Mouse (Mus musculus): ENCODE data around the gene 1500011B03Rik. TPM values are rescaled to one million over a fixed set of nuclear protein-coding genes. Genes with fewer than 3 reads are reported as not detected.

The 1500011B03Rik gene
- total RNA-seq, 1 experiment from 2014 or later = 67.3 TPM

DNA sequence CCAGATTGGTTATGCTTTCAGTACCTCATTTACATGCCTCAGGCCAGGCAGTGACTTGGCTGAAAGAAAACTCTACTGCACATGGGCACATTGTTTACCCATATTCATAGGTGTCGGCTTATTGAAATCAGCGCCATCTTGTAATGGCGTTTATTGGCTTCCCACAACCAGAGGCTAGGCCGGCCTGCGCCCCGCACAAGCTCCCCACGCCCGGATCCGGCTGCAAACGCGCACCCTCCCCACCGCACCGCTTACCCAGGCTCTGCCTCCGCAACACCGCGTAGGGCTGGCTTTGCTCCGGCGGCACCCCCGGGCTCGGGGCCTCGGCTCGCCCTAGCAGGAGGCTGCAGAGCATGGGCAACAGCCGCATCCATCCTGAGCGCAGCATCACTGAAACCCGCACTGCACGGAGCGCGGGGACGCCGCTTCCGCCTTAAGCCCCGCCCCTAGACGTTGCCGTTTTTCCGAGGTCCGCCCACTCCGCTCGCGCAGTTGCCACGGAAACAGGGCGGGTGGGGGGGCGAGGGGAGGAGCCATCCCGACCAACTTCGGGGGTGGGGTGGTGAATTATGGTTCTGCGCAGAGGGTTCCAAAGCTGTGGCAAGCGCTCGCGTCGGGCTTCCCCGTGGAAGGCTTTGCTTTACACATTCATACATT, 9.6 kb downstream of the 1500011B03Rik start:
- peak; percentile 85 for ATAC-seq (replicated peaks; ENCODE audit: insufficient number of reproducible peaks, low FRiP score, low TSS enrichment, poor library complexity, severe bottlenecking)

DNA sequence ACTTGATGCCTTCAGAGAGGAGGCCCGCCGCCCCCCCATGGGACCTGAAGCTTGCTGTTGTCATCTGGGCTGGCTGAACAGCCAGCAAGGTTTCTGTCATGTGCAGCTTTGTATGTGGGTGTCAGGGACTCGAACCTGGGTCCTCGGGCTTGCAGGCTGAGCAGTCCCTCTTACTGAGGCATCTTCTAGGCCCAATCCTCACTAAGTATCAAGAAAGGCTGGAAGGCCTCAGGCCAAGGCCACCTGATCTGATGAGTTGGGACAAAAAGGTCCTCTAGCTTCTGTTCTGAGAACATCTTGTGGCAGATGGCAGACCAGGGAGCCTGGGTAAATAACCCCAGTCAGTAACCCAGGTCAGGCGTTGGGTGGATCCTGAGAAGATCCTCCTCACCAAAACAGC, 13.4 kb downstream of the 1500011B03Rik start:
- ATAC-seq (replicated peaks; ENCODE audit: insufficient number of reproducible peaks, low FRiP score, low TSS enrichment, poor library complexity, severe bottlenecking) = no peak

DNA sequence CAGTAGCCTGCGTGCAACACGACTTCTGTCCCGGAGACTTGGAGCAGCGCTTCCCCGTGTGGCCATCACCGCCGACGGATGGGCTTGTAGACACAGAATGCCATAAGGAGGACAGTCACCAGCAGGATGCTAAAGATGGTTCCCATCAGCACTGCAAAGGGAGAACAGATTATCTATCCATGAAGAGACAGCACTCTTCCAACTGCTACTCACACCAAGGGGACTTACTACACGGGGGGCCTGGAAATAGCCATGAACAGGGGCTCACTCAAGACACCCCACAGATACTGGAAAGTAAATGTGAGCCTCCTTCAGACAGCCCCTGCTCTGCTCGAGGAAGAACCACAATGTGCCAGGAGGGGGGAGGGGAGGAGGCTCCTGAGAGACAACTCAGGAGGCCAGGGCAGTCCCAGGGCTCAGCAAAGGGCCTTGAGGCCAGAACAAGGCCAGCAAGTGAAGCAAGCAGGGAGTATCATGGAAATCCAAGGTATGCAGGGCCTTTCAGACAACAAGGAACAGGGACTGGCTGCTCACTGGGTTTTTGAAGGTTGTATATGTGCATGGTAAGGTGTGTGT, 14.0 kb downstream of the 1500011B03Rik start:
- ATAC-seq (replicated peaks; ENCODE audit: insufficient number of reproducible peaks, low FRiP score, low TSS enrichment, poor library complexity, severe bottlenecking) = no peak

- no peak for ATAC-seq (replicated peaks; ENCODE audit: insufficient number of reproducible peaks, low FRiP score, low TSS enrichment, poor library complexity, severe bottlenecking)
Measured at GRCm38 (mm10) chr5:114808385-114808784, 14.9 kb downstream of the 1500011B03Rik start.

DNA sequence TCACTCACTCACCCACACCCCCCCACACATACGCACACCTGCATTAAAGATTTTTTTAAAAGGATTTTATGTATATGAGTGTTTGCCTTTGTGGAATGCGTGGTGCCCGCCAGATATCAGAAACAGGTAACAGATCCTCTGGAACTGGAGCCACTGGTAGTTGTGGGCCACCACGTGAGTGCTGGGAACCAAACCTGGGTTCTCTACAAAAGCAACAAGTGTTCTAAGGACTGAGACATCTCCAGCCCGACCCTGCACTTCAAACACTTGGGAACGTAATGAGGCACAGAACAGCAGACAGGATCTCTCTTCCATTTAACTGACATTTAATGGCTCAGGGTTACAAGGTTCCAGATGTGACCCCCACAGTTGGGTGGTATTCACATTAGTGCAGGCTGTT, 15.4 kb downstream of the 1500011B03Rik start:
- ATAC-seq (replicated peaks; ENCODE audit: insufficient number of reproducible peaks, low FRiP score, low TSS enrichment, poor library complexity, severe bottlenecking) = no peak

DNA sequence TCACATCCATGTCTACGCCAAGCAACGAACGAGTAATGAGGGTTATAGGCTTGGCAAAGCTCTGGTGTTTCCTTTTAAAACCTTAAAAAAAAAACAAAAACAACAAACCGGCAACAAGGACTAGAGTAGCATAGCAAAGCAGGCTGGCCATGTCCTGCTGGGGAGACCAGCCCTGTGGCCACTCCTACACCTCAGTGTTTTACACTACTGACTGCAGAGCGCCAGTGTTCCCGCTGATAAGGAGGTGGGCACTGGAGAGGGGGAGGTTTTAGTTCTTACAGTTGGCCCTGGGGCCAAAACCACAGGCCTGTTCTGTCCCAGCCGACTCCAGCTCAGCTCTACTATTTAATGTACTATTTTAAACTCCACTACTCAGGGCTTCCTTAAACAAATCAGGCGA, 15.8 kb downstream of the 1500011B03Rik start:
- ATAC-seq (replicated peaks; ENCODE audit: insufficient number of reproducible peaks, low FRiP score, low TSS enrichment, poor library complexity, severe bottlenecking) = no peak

- no peak for ATAC-seq (replicated peaks; ENCODE audit: insufficient number of reproducible peaks, low FRiP score, low TSS enrichment, poor library complexity, severe bottlenecking)
Measured at GRCm38 (mm10) chr5:114807063-114807462, 16.2 kb downstream of the 1500011B03Rik start.

GRCm38 (mm10) chr5:114806636-114807035, 16.6 kb downstream of the 1500011B03Rik start:
- ATAC-seq (replicated peaks; ENCODE audit: insufficient number of reproducible peaks, low FRiP score, low TSS enrichment, poor library complexity, severe bottlenecking) = no peak

- ATAC-seq (replicated peaks; ENCODE audit: insufficient number of reproducible peaks, low FRiP score, low TSS enrichment, poor library complexity, severe bottlenecking) = peak; percentile 93
Measured at GRCm38 (mm10) chr5:114805436-114806350, 17.6 kb downstream of the 1500011B03Rik start.

- no peak for ATAC-seq (replicated peaks; ENCODE audit: insufficient number of reproducible peaks, low FRiP score, low TSS enrichment, poor library complexity, severe bottlenecking)
Measured at GRCm38 (mm10) chr5:114804958-114805357, 18.3 kb downstream of the 1500011B03Rik start.

GRCm38 (mm10) chr5:114804335-114804734, 18.9 kb downstream of the 1500011B03Rik start:
- no peak for ATAC-seq (replicated peaks; ENCODE audit: insufficient number of reproducible peaks, low FRiP score, low TSS enrichment, poor library complexity, severe bottlenecking)

DNA sequence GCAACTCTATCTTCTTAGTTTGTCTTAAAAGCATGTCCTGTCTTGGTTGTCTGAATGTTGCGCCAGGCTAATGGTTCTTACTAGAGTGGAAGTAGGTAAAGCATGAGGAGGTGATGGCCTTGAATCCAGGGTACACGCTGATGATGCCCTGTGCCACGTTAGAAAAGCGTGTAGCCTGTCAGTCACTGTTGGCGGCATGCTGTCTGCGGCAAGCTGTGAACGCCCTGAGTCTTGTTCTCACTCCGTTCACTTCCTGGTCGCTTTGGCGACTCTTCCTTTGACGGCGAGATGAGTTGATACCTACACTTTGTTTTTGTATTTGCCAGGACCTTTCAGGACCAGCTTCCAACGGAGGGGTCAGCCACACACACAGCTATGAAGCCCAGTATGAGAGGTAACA, 20.0 kb downstream of the 1500011B03Rik start:
- ATAC-seq (replicated peaks; ENCODE audit: insufficient number of reproducible peaks, low FRiP score, low TSS enrichment, poor library complexity, severe bottlenecking) = no peak

GRCm38 (mm10) chr5:114801841-114802240, 21.4 kb downstream of the 1500011B03Rik start:
- no peak for ATAC-seq (replicated peaks; ENCODE audit: insufficient number of reproducible peaks, low FRiP score, low TSS enrichment, poor library complexity, severe bottlenecking)

DNA sequence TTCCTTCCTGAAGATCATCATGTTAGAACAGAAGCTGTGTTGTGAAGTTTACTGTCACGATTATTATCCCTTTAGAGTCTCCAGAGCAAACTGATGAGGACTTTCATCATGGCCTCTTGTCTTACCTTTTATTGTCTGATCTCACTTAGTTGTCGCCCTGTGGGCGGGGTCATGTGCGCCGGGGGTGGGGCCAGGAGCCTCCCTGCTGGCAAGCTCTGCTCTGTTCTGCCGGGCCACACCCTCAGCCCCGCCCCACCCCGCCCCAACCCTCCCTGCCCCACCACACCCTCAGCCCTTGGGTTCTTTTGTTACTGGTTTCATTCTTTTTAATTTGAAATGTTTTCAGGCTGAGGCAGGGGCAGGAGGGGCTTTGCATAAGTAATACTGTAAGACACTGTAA, 22.2 kb downstream of the 1500011B03Rik start:
- ATAC-seq (replicated peaks; ENCODE audit: insufficient number of reproducible peaks, low FRiP score, low TSS enrichment, poor library complexity, severe bottlenecking) = no peak

GRCm38 (mm10) chr5:114799848-114800247, 23.4 kb downstream of the 1500011B03Rik start:
- no peak for ATAC-seq (replicated peaks; ENCODE audit: insufficient number of reproducible peaks, low FRiP score, low TSS enrichment, poor library complexity, severe bottlenecking)

GRCm38 (mm10) chr5:114797253-114797652, 26.0 kb downstream of the 1500011B03Rik start:
- no peak for ATAC-seq (replicated peaks; ENCODE audit: insufficient number of reproducible peaks, low FRiP score, low TSS enrichment, poor library complexity, severe bottlenecking)

- no peak for ATAC-seq (replicated peaks; ENCODE audit: insufficient number of reproducible peaks, low FRiP score, low TSS enrichment, poor library complexity, severe bottlenecking)
Measured at GRCm38 (mm10) chr5:114796299-114797012, 26.8 kb downstream of the 1500011B03Rik start.

DNA sequence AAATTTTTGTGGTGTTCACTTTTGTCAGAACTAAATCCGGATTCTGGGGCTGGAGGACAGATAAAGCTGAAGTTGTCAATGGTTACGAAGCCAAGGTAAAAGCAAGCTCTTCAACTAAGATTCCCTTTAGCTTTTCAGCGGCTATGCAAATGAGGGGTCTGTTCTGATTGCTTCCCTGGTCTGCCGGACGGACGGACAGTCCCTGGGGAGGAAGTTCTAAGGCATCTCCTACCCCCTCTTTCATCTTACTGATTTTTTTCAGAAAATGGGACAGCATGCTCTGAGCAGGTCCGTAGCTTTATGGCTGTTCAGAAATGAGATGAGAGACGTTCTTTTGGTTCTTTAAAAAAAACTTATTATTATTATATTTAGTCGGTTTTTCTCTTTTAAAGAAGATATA, 27.6 kb downstream of the 1500011B03Rik start:
- ATAC-seq (replicated peaks; ENCODE audit: insufficient number of reproducible peaks, low FRiP score, low TSS enrichment, poor library complexity, severe bottlenecking) = no peak

- no peak for ATAC-seq (replicated peaks; ENCODE audit: insufficient number of reproducible peaks, low FRiP score, low TSS enrichment, poor library complexity, severe bottlenecking)
Measured at GRCm38 (mm10) chr5:114795231-114795630, 28.0 kb downstream of the 1500011B03Rik start.
